Mouse (Mus musculus): Measurements from ENCODE around the gene Gata2.

DNA sequence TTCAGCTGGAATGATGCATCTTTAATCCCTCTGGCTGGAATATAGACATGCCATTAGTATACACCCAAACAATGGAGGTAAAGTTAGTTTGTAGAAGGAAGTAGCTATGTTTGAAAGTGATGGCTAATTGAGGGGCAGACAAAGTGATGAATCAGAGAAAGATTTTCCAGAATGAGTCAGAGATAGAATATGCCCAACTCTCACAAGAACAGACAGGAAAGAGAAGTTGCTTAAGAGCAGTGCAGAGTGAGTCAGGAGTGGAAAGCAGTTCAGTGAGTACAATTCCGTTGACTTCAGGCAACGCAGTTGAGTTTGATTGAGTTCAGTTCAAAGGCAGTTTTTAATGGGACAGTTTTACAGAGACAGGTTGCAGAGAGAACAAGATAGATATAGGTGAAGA is 19.0 kb upstream of the Gata2 start:
- no peak for TF ChIP-seq CTCF (IDR thresholded peaks at IDR 0.05; ENCODE audit: extremely low read depth, insufficient read depth, insufficient read length, insufficient replicate concordance)
- no peak for TF ChIP-seq POLR2A (IDR thresholded peaks at IDR 0.05; ENCODE audit: low read depth, low read length)

Measured in spleen, adult 2 months (tissue).